Mouse (Mus musculus): ENCODE results near the gene Mief2. TPM values are rescaled to one million over a fixed set of nuclear protein-coding genes. Genes with fewer than 3 reads are reported as not detected.

Gene Mief2
- polyA plus RNA-seq, 1 experiment from 2014 or later: 21.7 TPM

DNA sequence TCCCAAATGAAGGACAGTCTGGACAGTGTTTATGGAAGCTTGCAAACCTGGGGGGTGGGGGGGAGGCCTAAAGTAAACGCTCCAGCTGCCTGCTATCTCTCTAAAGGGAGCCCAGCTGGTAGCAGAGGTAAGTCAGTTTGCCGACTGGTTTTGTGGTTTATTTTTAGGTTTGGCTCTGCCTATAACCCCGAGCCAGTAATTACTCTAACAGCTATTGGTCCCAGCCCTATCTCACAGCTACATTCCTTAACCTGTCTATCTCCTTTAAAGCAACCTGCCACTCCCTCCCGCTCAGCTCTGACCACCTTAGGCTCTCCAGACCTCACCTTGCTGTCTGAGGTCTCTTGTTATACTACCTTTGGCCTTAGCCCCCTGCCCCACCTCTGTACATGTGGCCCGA is 8.9 kb upstream of the Mief2 start:
- TF ChIP-seq CTCF (IDR thresholded peaks at IDR 0.05): no peak
- POLR2A ChIA-PET: interaction anchor here (0.7 kb wide), 1 partner anchor 15 kb away, joined by 3 read pairs; no protein-coding TSS in a partner anchor
- no peaks in the 10 kb centered on the region for H3K27me3 ChIP-seq
- DNase-seq (ENCODE audit: low read depth, low spot score) (no peak), ATAC-seq (no peak)
- in situ Hi-C loops (cut with MboI; ENCODE audit: low pct_unique_long_range_greater_than_20kb): no loop called here
- CTCF ChIA-PET: interaction anchor here (2.7 kb wide), 1 partner anchor 9 kb away, joined by 8 read pairs; the partner anchor contains the start of gene Mief2

DNA sequence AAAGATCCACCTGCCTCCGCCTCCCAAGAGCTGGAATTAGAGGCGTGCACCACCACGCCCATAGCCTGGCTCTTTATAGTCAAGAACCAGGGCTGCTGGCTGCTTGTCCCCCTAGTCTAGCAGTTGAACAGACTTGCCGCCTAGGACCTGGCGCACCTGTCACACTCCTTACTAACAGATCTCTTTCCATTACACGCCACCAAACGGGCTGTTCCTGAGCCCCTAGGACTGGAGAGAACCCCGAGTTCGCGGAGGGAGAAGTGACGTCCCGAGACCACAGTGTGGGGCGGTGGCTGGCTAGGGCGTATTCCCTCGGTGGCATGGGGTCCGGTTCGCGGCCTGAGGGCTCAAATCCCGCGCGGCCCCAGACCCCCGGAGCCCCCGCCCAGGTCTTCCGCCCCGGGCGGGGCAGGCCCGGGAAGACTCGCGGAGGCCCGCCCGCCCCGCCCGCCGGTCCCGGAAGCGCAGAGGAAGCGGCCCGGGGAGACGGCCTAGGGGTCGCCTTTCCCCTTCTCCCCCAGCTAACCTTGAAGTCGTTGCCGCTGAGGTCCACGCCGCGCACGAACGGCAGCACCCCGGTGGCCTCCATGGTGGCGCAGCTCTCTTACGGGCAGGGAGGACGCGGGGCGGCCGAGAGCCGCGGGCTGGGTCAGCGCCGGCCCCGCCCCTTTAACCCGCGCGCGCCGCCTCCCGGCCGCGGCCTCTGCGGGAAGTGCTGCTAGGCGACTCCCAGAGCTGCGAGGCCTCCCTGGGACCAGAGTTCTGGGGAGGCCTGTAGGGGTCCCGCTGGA is 1.4 kb upstream of the Mief2 start, which contains the start of gene Flii:
Flii (minus strand) TSS at position 663 of the 791 bp plus-strand sequence.
- DNase-seq (ENCODE audit: low read depth, low spot score): no peak
- ChIA-PET CTCF (interaction anchor here (1.1 to 1.9 kb wide), 4 partner anchors 17 to 102 kb away, joined by 3 to 7 read pairs (median 5); partner anchors contain the start of gene Llgl1), POLR2A (interaction anchor here (0.5 to 1.2 kb wide), 5 partner anchors 19 to 345 kb away, joined by 3 to 6 read pairs (median 3); no protein-coding TSS in a partner anchor)
- TF ChIP-seq CTCF (IDR thresholded peaks at IDR 0.05): no peak
- ATAC-seq: peak; percentile 70
- no peaks in the 10 kb centered on the region for H3K27me3 ChIP-seq
- in situ Hi-C loops (cut with MboI; ENCODE audit: low pct_unique_long_range_greater_than_20kb): loop anchor here (10.0 kb wide), 1 partner anchor 108 kb away; the partner anchor contains the start of gene Dhrs7b

DNA sequence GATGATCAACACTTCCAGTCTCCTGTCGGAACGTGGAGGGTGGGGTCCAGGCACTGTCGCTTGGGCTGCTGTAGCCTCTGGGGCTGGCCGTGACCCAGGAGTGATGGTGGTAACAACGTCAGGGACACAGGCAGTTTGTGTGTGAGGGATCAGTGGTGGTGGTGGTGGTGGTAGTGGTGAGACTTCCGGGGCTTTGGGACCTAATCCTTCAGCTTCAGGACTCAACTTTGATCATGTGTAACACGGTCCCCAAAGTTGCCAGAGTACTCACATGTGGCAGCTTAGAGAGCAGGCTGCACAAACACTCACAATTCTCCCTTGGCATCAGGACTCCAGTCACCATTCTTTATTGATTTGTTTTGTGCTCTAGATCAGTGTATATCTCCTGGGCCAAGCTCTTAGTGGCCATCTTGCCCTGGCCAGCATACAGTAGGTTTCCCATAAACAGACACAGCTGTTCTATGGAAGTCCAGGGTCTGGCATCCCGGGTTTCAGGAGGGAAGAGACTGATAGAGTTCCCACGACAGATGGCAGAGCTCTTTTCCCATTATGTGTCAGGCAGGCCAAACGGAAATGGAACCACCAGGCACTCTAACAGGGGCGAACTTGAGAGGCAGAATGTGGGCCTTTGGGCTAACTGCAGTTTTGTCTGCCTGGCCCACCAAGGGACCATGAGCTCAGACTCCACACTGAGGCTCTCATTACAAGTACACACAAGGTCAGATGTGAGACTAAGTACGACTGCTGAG is 632 bp upstream of the Mief2 start:
- no peak for ATAC-seq
- no peak for TF ChIP-seq CTCF (IDR thresholded peaks at IDR 0.05)
- CTCF ChIA-PET: interaction anchor here (1.1 to 2.0 kb wide), 4 partner anchors 9 to 29 kb away, joined by 5 to 8 read pairs (median 6); partner anchors contain the start of gene Llgl1

DNA sequence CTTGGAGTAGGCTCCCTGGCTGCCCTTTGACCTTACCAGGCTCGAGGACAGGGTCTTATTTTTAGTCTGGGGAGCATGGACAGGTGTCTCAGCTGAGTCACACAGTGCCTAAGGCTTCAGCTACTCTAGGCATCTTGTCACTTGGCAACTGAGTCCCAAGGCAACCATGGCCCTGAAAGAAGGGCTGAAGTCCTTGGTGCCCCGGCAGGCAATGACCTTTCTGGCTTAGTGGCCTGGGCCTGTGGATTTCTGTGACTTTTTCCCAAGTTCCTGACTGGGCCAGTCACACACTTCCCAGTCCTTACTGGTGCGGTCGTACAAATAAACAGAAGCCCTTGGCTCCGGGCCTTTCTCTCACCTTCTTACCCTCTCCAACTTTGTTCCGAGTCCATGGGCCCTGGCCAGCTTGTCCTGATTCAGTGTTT is 1.0 kb downstream of the Mief2 start:
- in situ Hi-C loops (cut with MboI; ENCODE audit: low pct_unique_long_range_greater_than_20kb): loop anchor here (10.0 kb wide), 1 partner anchor 106 kb away; the partner anchor contains the start of gene Dhrs7b
- TF ChIP-seq CTCF (IDR thresholded peaks at IDR 0.05): no peak
- DNase-seq (ENCODE audit: low read depth, low spot score): no peak
- ATAC-seq: no peak
- POLR2A ChIA-PET: interaction anchor here (0.6 kb wide), 1 partner anchor 487 kb away, joined by 3 read pairs; no protein-coding TSS in a partner anchor
- CTCF ChIA-PET: interaction anchor here (1.0 to 2.0 kb wide), 2 partner anchors 11 to 42 kb away, joined by 4 to 8 read pairs; no protein-coding TSS in a partner anchor
- no peaks in the 10 kb centered on the region for H3K27me3 ChIP-seq

More for the DNA sequence above, 632 bp upstream of the Mief2 start:
- no peaks in the 10 kb centered on the region for H3K27me3 ChIP-seq
- no peak for DNase-seq (ENCODE audit: low read depth, low spot score)
- in situ Hi-C loops (cut with MboI; ENCODE audit: low pct_unique_long_range_greater_than_20kb): loop anchor here (10.0 kb wide), 1 partner anchor 107 kb away; the partner anchor contains the start of gene Dhrs7b
- POLR2A ChIA-PET: interaction anchor here (0.5 to 1.2 kb wide), 4 partner anchors 23 to 345 kb away, joined by 3 to 6 read pairs (median 3); no protein-coding TSS in a partner anchor

DNA sequence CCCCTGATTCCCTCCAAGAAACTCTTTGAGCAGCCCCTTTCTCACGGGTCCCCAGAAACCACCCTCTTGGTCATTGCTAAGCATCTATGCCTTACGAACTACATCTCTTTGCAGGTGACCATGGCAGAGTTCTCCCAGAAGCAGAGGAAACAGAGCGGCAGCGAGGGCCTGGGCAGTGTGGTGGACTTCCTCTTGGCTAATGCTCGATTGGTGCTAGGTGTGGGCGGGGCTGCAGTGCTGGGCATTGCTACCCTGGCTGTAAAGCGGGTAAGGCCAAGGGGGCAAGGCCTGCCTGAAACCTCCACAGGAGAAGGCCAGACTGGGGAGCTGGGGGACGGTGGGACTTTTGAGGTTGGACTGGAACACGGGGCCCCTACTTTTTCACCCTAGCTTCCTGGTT is 2.0 kb downstream of the Mief2 start:
- CTCF ChIA-PET: no interaction called here
- no peak for ATAC-seq
- no peak for TF ChIP-seq CTCF (IDR thresholded peaks at IDR 0.05)
- in situ Hi-C loops (cut with MboI; ENCODE audit: low pct_unique_long_range_greater_than_20kb): no loop called here
- no peak for DNase-seq (ENCODE audit: low read depth, low spot score)
- POLR2A ChIA-PET: no interaction called here
- no peaks in the 10 kb centered on the region for H3K27me3 ChIP-seq

DNA sequence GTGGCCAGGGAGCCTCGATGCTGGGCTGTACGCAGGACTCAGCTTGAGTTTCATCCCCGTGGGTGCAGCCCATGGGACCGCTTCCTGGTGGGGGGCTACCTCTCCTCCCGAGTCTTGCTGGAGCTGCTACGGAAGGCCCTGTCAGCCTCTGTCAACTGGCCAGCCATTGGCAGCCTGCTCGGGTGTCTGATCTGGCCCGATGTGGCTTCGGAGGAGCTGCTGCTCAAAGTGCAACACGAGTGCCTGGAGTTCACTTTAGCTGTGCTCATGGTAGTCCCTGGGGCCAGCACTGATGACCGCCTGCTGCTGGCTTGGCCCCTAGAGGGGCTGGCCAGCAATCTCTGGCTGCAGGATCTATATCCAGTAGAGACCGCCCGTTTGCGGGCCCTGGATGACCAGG is 3.1 kb downstream of the Mief2 start:
- ATAC-seq: no peak
- DNase-seq (ENCODE audit: low read depth, low spot score): no peak
- in situ Hi-C loops (cut with MboI; ENCODE audit: low pct_unique_long_range_greater_than_20kb): no loop called here
- ChIA-PET CTCF (no interaction called here), POLR2A (no interaction called here)
- no peak for TF ChIP-seq CTCF (IDR thresholded peaks at IDR 0.05)
- no peaks in the 10 kb centered on the region for H3K27me3 ChIP-seq

DNA sequence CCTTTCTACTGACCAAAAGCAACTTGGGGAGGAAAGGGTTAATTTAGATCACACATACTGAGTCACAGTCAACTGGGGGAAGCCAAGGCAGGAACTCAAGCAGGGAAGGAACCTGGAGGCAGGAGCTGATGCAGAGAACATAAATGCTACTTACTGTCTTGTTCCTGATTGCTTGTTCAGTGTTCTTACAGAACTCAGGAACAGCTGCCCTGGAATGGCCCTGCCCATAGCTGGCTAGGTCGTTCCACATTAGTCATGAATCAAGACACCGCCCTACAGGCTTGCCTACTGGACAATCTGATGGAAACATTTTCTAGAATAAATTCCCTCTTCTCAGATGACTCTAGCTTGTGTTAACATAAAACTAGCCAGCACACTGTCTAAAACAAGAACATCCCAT is 6.0 kb downstream of the Mief2 start:
- POLR2A ChIA-PET: interaction anchor here (1.7 kb wide), 1 partner anchor 28 kb away, joined by 4 read pairs; no protein-coding TSS in a partner anchor
- in situ Hi-C loops (cut with MboI; ENCODE audit: low pct_unique_long_range_greater_than_20kb): no loop called here
- DNase-seq (ENCODE audit: low read depth, low spot score): no peak
- no peak for TF ChIP-seq CTCF (IDR thresholded peaks at IDR 0.05)
- no peaks in the 10 kb centered on the region for H3K27me3 ChIP-seq
- CTCF ChIA-PET: interaction anchor here (0.9 kb wide), 2 partner anchors 10 to 18 kb away, joined by 3 to 4 read pairs; no protein-coding TSS in a partner anchor
- no peak for ATAC-seq

DNA sequence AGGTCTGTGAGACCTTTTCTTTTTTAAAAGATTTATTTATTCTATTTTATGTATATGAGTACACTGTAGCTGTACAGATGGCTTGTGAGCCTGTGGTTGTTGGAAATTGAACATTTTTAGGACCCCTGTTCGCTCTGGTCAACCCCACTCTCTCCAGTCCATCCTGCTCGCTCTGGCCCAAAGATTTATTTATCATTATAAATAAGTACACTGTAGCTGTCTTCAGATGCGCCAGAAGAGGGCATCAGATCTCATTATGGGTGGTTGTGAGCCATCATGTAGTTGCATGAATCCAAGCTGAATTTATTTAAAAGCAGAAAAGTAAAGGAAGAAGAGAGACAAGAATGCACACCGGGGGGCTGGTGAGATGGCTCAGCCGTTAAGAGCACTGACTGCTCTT is 7.0 kb downstream of the Mief2 start:
- POLR2A ChIA-PET: interaction anchor here (1.7 kb wide), 1 partner anchor 27 kb away, joined by 4 read pairs; no protein-coding TSS in a partner anchor

DNA sequence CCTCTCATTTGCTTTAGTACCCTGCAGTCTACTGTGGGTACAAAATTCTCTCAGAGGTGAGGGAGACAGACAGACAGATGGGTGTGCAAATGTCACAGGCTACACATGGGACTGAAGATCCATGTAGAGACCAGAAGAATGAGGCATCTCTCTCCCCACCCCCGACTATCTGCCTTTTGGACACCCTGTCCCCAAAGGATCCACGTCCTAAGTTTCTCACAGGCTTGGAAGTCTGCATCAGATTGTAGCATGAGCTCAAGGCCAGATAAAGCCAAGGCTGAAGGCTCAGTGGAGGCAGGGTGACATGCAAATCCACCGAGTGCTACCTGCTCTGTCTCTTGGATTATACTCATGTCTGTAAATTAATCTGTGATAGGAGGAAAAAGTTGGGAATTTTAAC is 8.3 kb downstream of the Mief2 start:
- ChIA-PET POLR2A (interaction anchor here (1.2 kb wide), 1 partner anchor 20 kb away, joined by 3 read pairs; no protein-coding TSS in a partner anchor), CTCF (no interaction called here)
- no peaks in the 10 kb centered on the region for H3K27me3 ChIP-seq
- no peak for DNase-seq (ENCODE audit: low read depth, low spot score)
- TF ChIP-seq CTCF (IDR thresholded peaks at IDR 0.05): no peak
- no peak for ATAC-seq
- in situ Hi-C loops (cut with MboI; ENCODE audit: low pct_unique_long_range_greater_than_20kb): no loop called here

More for the DNA sequence above, 7.0 kb downstream of the Mief2 start:
- ATAC-seq (no peak), DNase-seq (ENCODE audit: low read depth, low spot score) (no peak)
- no peaks in the 10 kb centered on the region for H3K27me3 ChIP-seq
- no peak for TF ChIP-seq CTCF (IDR thresholded peaks at IDR 0.05)
- CTCF ChIA-PET: interaction anchor here (0.7 kb wide), 1 partner anchor 92 kb away, joined by 4 read pairs; no protein-coding TSS in a partner anchor
- in situ Hi-C loops (cut with MboI; ENCODE audit: low pct_unique_long_range_greater_than_20kb): no loop called here

DNA sequence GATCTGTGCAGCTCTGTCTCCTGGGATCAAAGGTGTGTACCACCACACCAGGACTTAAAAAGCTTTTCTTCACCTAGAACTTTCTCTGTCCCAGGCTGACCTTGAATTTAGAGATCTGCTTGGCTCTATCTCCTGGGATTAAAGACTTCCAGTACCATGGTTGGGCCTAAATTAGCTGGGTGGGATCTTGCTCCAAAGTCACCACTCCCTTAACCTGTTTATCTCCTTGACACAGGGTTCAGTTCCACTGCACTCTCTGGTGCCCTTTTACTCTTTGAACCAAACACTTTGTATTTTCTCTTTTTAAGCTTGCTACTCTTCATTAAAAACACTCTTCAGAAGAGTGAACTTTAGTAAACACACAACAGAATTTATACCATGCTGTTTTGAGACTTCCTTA is 9.3 kb downstream of the Mief2 start:
- no peak for ATAC-seq
- ChIA-PET CTCF (no interaction called here), POLR2A (no interaction called here)
- DNase-seq (ENCODE audit: low read depth, low spot score): no peak
- no peak for TF ChIP-seq CTCF (IDR thresholded peaks at IDR 0.05)
- no peaks in the 10 kb centered on the region for H3K27me3 ChIP-seq
- in situ Hi-C loops (cut with MboI; ENCODE audit: low pct_unique_long_range_greater_than_20kb): no loop called here
